Mouse (Mus musculus): Measurements from ENCODE around the gene Gnl1.
"Not testable (repeated sequence)": the region's sequence is repeated elsewhere in the genome, so short reads cannot be mapped to it uniquely, and the experiment has no call there.

Gnl1 gene

GRCm38 (mm10) chr17:35979401-35980362 is at the start of gene Gnl1, which contains the start of gene Prr3:
TSS of gene Gnl1 (plus strand) at chr17:35979851.
TSS of gene Prr3 (minus strand) at chr17:35980236.
- peak; percentile 92 for DNase-seq (ENCODE audit: low read depth, low spot score)

DNA sequence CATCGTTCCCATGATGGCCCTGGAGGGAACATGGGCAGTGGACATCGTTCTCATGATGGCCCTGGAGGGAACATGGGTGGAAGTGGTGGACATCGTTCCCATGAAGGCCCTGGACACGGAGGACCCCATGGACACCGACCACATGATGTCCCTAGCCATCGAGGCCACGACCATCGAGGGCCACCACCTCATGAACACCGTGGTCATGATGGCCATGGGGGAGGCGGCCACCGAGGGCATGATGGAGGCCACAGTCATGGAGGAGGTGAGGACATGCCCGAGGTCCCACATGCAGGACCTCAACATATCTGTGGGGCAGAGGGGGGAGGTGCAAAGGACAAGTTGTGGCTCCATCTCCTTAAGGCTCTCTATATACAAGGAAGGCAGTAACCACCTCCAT is 49.0 kb upstream of the Gnl1 start:
- no peak for DNase-seq (ENCODE audit: low read depth, low spot score)

GRCm38 (mm10) chr17:35932608-35933007 is 47.0 kb upstream of the Gnl1 start:
- no peak for DNase-seq (ENCODE audit: low read depth, low spot score)

DNA sequence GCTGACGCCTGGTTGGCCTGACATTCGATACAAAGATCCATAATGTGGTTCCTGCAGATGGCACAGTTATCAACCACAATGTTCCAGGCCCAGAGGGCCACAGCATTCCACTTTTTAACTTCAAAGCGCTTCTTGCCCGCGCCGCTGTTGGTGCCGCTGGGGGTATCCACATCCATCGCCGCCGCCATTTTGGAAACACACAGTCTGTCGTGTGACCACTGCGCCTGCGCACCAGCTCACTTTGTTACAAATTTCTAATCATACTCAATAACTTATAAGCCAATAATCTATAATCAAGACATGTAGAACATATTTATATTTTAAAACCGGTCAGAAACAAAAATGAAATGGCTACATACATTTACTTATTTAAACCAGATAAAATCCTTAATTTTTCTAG is 43.9 kb upstream of the Gnl1 start:
- not testable (repeated sequence) for DNase-seq (ENCODE audit: low read depth, low spot score)

DNA sequence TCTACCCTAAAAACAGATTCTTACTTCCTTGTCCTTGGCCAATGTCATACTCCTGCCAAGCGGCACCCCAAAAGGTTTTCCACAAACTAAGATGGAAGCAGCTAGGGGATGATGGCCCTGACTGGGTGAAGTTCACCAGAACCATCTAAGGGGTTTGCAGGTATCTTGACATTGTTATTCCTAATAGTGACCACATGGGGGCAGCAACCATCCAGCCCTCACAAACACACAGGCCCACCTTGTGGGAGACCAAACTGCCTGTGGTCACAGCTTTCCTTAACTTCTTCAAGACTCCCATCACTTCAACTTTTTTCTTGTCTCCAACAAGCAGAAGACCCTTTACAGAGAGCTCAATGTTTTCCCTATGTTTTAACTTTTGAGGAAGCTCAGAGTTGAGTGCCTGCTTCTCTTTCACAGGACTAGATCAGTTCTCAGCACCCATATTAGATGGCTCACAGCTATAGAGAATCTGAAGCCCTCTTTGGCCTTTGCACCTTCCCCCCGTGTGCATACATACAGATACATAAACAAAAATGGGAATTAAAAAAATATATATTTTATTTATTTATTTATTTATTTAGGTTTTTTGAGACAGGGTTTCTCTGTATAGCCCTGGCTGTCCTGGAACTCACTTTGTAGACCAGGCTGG is 41.8 kb upstream of the Gnl1 start:
- DNase-seq (ENCODE audit: low read depth, low spot score), result peak; percentile 82

- no peak for DNase-seq (ENCODE audit: low read depth, low spot score)
Measured at GRCm38 (mm10) chr17:35939108-35939507, 40.5 kb upstream of the Gnl1 start.

DNA sequence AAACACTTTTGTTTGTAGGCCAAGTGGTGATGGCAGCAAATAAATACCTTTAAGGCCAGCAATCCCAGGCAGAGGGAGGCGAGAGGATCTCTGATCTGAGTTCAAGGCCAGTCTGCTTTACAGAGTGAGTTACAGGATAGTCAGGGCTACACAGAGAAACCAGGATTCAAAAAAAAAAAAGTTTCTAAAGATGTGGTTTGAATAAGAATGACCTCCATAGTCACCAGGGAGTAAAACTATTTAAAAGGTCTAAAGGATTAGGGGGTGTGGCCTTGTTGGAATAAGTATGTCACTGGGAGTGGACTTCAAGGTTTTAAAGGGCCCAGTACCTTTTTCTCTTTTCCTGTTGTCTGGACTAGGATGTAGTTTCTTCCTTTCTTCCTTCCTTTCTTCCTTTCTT is 39.7 kb upstream of the Gnl1 start:
- DNase-seq (ENCODE audit: low read depth, low spot score), result no peak

DNA sequence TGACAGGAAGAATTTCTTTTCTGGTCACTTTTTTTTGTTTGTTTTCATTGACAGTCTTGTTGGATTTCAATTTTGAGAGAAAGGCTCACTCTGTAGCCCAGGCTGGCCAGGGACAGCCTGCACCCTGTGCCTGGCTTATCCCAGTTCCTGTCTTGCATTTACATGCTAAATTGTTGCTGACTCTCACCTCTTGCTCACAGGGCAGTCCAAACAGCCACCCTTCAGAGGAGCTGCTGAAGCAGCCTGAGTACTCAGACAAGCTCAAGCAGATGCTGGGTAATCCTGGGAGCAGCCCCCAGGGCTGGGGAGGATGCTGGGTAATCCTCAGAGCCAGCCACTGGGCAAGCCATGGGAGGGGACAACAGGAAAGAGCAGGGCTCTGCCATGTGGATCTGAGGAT is 28.7 kb upstream of the Gnl1 start:
- DNase-seq (ENCODE audit: low read depth, low spot score), result not testable (repeated sequence)

DNA sequence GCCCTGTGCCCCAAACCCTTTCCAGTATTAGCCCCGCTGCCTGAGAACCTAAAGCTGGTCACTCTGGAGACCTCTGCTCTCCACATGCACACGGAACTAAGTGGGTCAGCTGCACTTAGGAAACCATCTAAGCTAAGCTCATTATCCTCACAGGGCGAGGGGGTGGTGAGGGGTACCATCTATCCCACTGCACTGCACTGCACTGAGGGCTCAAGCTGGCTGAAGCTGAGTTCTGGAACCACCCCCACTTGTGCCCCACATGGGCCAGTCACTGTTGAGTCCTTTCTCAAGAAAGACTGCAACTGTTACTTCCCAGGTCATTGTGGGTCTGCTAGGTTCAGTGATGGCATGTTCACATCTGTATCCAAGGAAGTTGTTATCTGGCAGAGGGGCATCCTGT is 27.1 kb upstream of the Gnl1 start:
- not testable (repeated sequence) for DNase-seq (ENCODE audit: low read depth, low spot score)

GRCm38 (mm10) chr17:35954665-35955064 is 25.0 kb upstream of the Gnl1 start:
- no peak for DNase-seq (ENCODE audit: low read depth, low spot score)

GRCm38 (mm10) chr17:35958533-35959223 is 21.0 kb upstream of the Gnl1 start:
- DNase-seq (ENCODE audit: low read depth, low spot score), result no peak

DNA sequence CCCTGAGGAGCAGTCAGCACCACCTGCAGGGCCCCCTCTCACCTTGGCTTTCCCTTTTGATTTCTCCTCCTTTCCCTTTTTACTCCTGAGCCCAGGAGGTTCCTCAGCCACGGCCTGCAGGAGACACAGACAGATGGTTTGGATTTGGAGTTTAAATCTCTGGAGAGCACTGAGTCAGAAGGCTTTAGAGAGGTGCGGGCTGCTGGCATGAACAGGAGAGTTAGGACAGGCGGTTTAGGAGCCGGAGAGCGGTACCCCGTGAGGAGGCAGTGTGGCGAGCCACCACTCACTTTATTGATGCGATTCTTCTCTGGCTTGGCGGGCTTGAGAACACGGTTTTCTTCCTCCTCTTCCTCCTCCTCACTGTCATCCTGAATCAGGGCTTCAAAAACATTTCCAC is 16.4 kb upstream of the Gnl1 start:
- no peak for DNase-seq (ENCODE audit: low read depth, low spot score)

DNA sequence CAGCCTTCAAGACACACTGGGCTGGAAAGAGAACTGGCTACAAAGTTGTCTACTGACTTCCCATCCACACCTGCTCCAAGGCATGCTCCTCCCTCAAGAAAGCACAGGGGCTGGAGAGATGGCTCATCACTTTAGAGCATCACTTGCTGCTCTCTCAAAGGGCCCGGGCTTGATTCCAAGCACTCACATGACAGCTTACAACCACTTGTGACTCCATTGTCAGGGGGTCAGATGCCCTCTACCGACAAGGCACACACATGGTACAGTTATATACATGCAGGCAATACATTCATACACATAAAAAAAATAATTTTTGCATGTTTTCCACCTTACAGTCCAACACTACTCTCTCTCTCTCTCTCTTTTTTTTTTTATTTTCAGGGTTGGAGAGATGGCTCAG is 12.0 kb upstream of the Gnl1 start:
- DNase-seq (ENCODE audit: low read depth, low spot score), result no peak

GRCm38 (mm10) chr17:35969418-35970389 is 9.9 kb upstream of the Gnl1 start, which contains the start of gene Abcf1:
TSS of gene Abcf1 (minus strand) at chr17:35969761.
- DNase-seq (ENCODE audit: low read depth, low spot score), result peak; percentile 98

DNA sequence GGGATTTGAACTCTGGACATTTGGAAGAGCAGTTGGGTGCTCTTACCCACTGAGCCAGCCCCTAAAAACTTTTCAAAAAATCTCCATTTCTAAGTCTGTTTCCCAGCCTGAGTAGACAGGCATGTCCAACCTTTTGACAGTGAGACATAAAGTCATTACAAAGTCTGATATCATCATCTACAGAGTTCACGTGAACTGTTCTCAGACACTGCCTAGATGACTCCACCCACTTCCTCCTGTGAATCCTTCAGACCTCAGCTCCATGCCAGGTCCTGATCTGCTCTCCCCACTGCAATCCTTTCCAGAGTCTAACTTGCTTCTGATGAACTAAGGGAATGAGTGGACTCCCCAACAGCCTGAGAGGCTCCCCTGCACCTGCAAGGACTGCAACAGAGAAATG is 7.5 kb upstream of the Gnl1 start:
- no peak for DNase-seq (ENCODE audit: low read depth, low spot score)

DNA sequence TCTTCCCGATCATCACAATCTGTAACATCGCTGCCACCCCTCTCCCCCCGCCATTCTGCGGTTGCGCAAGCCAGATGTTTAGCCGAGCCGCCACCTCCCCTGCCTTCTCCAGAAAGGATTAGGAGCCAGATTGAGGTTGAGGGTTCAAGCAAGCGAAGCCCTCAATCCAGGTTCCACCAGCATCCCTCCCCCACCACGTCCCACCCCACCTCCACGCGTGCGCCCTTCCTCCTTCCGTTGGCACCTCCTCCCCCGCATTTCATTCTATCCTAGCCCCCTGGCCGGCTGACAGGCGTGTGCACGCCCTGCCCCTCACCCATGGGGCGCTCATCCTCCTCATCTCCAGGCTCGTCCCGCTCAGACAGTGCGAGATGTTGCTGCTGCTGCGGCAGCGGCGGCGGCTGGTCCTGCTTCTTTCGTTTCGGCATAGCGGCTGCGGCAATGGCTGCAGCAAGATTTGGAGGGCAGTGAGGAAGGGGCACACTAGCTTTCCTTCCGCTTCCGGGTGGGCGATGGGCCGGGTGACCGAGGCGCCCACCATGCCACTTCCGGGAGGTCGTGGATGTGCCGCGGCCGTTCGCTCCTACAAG is 745 bp upstream of the Gnl1 start:
- DNase-seq (ENCODE audit: low read depth, low spot score), result peak; percentile 87

DNA sequence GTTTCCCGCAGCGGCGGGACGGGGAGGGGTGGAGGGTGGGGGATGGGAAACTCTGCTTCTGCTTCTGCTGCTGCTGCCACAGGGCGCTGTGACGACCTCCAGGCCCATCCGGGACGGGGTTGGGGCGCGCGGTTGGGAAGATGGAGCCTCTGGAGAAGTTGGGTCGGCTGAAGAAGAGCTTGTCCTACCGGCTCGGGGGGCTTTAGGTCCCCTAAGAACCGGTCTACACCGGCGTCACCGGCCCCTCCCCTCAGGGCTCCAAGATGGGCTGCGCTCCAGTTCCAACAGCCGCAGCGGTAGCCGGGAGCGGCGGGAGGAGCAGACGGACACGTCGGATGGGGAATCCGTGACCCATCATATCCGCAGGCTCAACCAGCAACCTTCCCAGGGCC is 708 bp downstream of the Gnl1 start:
- peak; percentile 37 for DNase-seq (ENCODE audit: low read depth, low spot score)

DNA sequence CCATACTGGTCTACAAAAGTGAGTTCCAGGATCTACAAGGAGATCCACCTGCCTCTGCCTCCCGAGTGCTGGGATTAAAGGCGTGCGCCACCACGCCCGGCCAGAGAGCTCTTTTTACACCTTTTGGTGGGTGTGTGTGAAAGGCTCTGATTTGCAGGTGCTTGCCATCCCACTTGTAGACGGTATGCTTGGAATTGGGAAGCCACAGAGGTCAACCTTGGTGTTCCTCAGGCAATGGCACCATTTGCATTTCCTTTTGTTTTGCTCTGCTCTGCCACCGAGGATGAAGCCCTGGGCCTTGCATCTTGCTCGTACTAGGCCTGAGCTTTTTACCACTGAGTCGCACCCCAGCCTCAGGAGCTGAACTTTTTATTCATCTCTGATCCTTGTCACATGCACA is 2.1 kb downstream of the Gnl1 start:
- DNase-seq (ENCODE audit: low read depth, low spot score), result no peak

DNA sequence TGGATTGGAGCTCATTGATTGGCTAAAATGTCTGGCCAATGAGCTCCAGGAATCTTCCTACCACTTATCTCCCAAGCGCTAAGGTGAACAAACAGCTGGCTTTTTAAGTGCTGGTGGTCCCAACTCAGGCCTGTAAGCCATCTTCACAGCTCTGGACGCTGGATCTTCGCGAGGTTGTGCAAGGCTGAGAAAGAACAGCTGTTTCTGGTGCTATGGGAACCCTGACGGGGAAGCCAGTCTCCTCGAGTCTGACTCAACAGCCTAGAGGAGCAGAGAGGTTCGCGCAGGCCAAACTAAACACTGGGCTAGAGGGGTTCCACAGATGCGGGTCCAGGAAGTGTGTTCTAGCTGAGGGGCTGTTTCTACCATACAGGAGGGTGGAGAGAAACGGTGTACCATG is 12.1 kb downstream of the Gnl1 start:
- DNase-seq (ENCODE audit: low read depth, low spot score), result no peak

DNA sequence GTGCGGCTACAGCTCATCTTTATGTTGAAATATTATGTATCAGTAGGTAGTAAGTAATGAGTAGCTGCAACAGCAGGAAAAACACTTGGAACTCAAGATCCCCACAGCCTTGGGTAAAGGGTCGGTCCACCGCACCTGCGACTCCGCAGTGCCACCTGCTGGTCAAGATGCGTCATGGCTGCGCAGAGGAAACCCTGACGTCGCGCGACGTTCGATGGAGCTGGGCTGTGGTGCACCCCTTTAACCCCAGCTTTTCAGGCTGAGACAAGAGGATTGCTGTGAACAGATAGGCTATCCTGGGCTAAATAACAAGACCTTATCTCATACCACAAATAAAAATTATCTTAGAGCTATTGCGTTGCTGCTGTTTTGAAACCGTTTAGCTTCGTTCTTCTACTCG is 14.0 kb downstream of the Gnl1 start:
- DNase-seq (ENCODE audit: low read depth, low spot score), result peak; percentile 91
